Mouse (Mus musculus) thymus, adult 18-20 months (tissue): ENCODE results near the gene Myo18b.

ENCODE experiments used
- DNase-seq, 2 experiments: peaks; one replicate each; pipeline ENCODE4 v3.0.0; 2022; ENCODE audit warnings: mixed read lengths in 2 of 2

Gene Myo18b

DNA sequence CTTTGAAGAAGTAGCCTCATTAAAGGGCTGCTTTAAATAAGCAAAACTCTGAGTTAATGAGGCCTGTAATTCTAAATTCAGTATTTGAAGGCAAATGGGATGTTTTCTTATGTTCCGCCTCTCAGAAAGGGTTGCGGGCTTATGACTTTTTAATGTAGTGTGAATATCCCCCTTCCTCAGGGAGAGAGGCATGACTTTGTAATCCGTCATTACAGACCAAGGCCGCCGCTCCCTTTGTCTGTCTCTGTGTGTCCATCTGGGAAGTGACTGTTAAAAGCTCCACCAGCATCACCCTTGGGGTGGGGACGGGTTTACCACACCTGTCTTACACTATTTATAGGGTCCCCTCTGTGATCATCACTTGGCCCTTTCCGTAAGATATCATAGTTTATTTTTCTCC is 100.1 kb downstream of the Myo18b start:
- no peak for DNase-seq

DNA sequence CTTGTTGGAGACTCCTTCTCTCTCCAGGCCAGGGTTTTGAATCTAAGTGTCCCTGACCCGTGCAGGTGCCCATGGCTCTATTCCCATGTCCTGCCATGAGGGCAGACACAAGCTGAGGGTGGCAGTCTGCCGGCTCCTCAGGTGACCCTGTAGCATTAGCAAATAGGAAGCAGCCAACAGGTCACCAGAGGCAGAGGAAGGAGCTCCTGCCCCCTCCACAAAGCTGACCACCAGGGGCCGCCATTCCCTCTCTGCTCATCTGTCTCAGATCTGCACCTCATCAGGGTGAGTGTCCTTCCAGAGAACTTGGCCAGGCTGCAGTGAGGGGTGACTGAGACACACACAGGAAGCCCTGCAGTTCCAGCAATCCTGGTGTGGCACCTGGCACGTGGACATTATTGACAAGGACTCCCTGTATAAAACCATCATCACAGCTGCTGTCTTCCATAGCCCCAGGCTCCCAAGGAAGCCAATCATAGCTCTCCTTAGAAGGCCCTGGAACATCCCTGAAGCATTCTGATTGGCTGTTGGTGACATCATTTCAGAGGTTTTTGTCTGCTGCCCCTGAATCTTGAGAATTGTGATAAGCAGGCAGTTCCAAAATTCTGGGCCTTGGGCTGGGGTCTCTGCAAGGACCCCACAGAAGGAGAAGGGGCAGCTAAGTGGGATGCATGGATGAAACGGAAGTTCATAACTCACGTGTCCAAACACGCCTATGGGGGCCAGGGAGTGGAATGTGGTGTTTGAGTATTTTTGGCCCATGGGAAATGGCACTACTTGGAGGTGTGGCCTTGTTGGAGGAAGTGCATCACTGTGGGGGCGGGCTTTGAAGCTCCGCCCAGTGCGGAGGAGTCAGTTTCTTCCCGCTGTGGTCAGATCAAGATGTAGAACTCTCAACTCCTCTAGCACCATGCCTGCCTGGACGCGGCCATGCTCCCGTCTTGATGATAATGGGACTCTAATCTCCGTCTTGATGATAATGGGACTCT is 104.1 kb downstream of the Myo18b start:
- DNase-seq = no peak

DNA sequence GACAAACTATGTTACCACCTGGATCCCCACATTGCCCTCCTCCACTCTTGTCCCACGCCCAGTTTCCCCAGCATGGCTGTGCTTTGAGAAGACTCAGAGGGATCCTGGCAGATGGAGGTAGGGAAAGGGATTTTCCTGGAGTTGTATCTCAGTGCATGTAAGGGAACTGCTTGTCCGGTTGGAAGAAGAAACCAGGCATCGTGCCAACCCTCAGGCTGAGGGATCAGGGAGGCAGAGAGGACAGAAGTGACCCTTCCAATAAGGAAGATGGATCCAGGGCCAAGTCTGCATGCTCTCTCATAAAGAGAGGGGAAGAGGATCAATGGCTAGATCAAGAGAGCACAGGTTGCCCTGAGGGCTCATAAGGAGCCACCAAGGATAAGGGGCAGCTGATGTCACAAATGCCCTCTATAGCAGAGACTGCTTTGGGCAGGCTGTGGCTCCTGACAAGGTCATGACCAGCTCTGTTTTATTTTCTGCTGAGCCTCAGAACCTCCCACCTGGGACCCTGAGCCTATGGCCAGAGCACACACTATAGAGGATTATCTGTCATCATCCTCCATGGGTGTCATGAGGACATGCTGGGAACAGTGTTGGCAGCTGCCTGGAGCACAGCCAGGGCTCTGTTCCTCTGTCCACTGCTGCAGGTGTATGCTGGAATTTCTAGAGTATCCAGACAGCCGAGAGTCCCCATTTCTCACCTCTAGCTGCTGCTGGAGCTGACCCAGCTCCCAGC is 105.6 kb downstream of the Myo18b start:
- no peak for DNase-seq

DNA sequence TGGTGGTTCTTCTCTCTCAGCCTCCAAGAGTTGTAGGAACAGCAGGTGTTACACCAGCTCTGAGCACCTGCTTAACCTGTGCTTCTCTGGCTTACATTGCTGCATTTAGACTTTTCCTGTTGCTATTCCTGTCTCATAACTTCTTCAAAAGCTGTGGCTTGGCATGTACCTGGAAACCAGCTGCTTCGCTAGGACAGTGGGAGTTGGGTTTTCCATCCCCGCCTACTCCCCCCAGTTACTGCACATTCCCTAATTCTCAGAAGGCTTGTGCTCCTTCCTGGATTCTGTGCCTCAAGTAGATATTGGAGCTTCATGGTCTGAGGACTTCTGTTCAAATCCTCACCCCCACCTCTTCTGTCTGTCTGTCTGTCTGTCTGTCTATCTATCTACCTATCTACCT is 107.7 kb downstream of the Myo18b start:
- no peak for DNase-seq

DNA sequence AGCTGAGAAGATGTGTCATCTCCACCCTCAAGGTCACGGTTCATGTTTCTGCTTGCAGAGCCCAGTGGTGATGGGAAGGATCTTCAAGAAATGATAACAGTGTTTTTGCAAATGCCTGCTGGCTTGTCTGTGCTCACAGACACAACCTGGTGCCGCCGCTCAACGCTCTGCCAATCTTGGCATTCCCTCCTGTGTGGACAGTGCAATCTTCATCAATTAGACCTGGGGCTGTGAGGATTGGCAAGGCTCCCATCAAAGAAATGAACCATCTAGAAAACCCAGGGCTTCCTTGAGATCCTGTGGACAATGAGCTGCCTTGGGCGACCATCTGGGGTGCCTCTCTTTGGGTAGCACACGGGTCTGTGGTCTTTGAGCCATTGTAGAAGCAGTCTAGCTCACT is 109.4 kb downstream of the Myo18b start:
- DNase-seq = no peak

DNA sequence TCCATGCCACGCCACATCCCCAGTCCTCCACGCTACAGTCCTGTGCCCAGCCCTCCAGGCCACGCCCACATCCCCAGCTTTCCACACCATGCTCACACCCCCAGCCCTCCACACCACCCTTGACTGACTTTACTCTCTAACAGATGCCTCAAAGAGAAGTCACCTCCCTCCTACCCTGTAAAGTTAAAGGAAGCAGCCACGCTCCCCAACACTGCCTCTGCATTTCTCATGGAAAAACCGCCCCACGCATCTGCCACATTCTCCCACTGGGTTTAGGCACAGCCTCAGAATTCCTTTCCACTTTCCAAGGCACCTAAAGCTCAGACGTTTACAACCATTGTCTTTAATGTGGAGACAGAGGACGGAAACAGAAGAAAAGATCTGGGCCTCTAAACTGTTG is 110.1 kb downstream of the Myo18b start:
- DNase-seq = no peak

DNA sequence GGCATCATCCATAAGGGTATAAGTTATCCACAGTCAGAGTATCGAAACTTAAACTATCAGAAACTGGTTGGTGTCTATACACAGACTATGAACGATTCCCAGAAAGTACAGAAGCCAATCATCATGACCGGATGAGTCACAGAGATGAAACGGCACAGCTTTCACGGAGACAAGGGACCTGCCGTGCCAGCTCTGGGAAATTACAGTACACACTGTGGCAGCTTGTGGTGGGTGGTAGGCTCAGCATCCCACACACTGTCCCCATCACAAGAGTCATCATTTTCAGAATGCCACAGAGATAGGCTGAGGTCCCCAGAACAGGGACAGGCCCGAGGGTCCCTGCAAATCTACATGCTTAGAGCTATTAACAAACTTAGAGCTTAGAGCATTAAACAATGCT is 114.4 kb downstream of the Myo18b start:
- no peak for DNase-seq

DNA sequence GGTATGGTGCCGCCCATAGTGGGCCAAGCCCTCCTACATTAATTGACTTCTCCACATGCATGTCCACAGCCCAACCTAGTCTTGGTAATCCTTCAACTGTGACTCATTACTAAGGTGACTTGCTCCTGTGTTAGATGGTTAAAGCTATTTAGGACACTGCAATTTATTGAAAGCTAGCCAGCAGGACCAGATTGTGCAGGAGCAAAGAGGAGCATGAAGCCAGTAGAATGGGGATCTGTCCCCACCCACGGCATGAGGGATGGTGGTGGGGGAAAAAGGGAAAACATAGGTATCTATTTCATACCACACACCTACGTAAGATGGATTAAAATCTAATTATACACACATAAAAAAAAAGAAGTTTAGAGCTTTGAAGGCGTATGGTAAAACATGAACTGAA is 114.9 kb downstream of the Myo18b start:
- no peak for DNase-seq

DNA sequence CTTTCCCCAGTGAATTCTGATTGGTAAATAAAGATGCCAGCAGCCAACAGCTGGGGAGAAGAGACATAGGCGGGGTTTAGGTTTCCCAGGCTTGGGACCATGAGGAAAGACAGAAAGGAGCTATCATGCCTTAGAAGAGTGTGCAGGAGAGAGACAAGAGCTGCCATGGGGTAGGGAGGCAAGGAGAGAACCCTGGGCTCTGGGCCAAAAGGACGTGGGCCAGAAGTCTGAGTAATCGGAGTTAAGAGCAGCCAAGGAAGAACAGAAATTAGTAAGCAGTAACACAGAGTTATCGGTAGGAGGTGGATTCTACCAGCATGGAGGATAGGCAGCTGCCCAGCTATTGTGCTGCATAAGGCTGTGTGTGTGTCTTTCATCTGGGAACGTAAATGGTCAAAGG is 115.8 kb downstream of the Myo18b start:
- DNase-seq = no peak

DNA sequence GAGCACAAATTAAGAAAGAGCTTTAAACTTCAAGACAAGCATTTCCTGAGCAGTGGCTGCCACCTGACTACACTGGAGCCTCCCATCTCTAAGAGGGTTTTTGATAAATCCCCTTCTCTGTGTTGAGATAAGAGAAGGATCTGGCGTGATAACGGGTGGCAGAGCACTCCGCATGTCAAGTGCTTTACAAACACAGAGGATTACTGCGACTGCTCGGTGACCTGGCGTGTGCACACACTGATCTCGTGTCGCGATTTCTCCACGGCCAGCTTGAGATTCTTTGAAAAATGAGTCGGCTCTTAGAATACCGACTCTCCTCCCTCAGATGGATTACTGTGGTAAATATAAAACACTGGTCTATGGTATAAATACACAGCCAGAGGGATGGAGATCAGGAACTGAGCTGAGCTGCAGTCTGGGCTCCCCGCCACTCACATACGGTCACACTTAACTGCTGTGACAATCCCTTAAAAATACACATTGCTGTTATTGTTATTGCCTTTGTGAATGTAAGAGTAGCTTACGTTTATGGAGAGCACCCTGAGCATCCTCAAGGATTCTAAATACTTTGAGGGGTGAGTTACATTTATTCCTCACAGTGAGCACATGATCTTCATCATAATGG is 119.3 kb downstream of the Myo18b start:
- DNase-seq = no peak

DNA sequence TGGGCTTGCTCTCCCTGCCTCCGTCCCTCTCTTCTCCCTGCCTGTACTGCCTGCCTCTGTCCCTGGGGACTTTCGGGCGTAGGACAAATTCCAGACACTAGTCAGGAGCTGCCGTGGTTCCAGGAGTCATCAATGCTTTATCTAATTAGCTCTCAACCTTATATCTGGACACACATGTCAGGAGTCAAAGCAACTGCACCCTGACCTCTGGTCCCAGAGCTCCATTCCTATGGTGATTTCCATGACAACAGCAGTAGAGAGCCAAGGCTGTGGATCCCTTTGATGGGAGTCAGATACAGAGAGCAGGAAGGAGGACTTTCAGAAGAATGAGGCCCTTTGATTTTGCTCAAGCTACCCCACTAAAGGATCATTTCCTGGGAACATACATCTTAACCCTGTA is 122.7 kb downstream of the Myo18b start:
- no peak for DNase-seq

DNA sequence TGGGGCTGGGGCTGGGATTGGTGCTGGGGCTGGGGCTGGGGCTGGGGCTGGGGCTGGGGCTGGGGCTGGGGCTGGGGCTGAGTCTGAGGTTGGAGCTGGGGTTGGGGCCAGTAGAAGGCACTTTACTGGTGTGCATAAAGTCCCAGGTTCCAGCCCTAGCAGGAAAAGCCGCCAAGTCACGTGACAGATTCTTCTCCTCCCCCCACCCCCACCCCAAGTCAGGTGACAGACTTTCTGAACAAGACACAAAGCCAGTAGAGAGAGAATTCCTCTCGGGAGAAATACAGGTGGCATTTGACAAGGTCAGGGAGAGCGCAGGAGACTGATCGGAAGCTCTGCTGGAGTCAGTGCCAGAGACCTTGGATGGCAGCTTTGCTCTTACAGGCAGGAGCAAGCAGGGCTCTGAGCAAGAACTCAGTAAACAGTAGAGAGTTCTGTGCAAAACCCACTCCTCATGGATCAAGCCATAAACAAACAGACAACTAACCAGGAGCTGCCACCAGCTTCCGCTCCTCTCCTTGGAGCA is 124.7 kb downstream of the Myo18b start:
- no peak for DNase-seq

DNA sequence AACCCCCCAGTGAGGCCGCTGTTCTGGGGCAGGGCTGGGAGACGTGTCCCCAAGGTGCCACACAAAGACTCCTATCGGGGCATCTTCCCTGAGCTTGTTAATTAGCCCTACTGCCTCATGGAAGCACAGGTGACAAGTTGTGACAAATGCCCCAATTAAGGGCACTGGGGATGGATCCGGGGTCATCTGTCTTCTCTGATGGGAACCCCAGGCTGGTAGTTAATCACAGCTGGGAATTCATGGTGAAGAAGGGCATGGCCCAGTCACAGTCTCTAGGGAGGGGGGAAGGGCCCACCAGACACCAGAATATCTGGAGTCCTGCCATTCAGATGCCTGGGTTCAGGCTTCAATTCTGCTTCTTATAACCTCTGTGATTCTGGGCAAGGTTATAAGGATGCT is 126.4 kb downstream of the Myo18b start:
- no peak for DNase-seq

DNA sequence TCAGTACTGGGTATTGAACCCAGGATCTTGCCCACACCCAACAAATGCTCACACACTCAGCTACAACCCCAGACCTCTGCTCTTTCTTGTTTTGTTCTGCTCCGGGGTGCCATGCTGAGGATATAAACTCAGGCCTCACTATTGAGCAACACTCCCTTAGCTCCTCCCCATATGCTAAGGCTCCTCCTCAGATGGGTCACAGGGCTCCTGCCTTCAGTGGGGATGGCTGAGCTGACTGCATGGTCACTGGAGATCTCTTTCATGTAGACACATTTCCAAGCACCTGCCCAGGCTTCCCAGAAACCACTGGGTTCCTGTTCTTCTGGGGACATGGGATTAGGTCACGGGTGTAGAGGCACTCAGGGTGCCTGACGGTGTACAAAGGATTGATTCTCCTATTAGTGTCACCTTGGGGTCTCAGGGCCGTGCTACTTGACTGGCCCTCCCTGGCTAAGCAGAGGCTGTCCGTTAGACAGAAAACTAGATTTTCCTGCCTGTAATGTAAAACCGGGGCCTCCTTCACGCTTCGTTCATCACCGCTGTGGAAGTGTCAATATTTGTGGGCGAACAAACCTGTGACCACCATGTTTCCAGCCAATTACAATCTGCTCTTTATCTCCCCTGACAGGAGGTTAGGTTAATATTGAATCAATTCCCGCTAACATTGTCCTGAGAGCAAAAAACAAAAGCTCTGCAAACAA is 127.0 kb downstream of the Myo18b start:
- no peak for DNase-seq

DNA sequence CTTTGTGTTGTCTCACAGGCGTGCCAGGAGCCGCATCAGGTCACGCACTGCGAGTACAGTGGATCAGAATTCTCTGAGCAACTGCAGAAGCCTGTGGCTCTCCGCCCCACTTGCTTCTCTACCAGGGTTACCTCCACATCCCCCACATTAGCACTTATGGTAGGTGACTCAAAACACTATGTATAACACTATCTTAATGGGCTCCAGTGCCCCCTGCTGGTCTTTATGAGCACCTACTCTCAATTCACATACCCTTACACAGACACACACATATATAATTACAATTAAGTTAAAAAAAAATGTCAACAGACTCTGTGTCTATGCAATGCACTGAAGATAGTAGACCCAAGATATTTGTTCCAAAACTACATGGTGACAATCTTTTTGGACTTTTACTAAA is 127.6 kb downstream of the Myo18b start:
- DNase-seq = no peak

DNA sequence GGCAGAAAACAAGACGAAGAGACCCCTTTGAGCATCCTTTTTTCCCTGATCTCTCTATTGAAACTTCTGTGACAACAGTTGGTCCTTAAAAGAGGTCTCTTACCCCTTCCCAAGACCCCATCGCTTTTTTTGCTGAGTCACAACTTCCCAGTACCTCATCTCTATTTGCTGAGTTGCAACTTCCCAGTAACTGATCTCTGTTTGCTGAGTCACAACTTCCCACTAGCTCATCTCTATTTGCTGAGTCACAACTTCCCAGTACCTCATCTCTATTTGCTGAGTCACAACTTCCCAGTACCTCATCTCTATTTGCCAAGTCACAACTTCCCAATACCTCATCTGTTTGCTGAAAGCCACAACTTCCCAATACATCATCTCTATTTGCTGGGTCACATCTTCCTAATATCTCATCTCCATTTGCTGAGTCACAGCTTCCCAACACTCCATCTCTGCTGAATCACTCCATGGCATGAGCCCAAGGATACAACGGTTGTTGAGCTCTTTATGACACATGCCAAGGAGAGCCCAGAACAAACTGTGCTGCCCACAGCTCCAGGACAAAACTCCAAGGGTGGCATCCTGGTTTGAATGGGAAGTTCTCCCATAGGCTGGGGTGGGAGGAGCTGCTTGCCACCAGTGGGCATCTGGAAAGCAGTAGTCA is 134.6 kb downstream of the Myo18b start:
- no peak for DNase-seq

DNA sequence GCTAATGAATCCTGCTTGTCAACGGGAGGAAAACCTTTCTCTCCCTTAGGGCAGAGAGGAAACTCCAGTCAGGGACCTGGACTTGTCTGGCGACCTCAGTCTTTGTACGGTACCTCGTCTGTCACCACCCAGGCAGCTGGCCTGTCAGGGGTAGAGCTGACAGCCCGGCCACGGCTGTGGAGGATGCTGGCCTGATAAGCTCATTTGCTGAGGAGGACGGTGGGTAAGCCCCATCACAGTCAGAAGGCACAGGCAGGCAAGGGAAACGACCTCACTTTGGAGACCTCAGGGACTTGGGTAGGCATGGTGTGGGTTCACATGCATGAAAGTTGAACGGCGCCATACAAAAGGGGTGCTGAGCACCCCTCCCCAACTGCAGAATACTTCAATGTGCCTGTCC is 140.6 kb downstream of the Myo18b start:
- DNase-seq = no peak

DNA sequence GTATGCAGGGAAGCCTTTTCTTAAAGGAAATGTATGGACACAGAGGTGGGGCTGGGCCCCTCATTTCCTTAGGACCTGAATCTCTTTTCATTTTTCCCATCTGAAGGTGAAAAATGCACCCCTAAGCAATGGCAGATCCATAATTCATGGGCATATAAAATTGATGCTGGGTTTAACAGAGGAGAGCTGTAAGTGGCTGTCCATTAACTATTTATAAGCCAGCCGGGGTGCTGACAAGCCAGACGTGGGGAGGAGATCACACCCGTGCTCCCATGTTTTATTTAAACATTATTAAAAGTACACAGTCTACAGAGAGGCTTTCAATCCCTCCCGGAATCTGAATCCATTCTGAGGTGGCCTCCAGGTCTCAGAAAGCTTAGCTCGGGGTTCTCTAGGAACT is 146.5 kb downstream of the Myo18b start:
- DNase-seq = no peak

DNA sequence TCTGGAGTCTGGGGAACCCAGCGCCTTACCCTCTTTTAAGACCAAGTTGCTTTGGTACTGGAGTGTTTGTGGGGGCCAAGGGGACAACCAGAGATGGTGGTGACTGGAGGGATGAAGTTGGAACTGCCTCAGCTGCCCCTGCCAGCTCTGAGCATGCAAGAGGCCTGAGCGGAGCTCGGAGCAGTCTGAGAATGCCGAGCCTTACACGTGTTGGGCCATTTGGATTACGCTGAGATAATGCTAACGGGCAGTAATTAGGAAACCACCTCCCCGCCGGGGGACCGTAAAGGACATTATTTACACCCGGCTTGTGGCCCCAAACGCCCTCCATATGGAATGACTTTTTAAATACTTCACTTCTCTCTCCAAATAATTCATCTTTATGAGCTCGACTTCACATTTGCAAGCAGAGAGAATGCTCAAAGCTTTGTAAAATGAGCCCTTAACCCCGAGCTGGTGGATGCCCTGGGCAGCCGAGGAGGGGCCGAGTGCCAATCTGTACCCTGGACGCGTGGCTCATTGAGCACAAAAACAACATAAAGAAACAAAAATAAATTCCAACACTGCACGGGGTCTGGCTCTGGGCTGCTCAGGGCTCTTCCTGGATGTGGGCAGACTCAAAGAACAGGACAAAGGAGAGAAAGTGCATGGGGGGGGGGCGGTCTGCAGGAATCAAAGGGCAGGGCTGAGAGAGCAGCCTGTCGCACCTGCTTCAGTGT is 148.0 kb downstream of the Myo18b start:
- no peak for DNase-seq

DNA sequence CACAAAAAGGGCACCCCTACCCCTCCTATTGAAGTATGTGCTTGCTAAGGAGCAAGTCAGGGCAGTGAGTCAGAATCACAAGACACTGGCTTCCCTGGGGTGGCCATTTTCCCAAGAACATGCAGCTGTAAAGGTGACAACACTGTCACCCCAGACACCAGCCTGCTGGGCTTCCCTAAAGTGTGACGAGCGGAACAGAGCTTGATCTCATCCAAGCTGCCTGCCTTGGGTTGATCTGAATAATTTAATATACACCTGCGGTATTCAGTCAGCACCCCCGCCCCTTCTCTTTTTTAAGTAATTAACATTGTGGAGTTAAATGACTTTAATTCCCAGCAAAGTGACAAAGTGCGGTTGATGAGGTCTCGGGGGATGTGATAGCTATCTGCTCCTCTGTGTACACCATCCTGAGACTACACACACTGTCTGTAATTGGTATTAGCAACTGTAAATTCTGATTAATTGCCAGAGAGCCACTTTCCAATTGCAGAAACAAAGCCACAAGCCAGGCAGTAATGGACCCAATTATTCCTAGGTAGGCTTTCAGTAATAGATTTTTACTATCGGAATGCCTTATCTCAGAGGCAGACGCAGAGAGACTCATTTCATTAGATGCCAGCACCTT is 148.7 kb downstream of the Myo18b start:
- no peak for DNase-seq

DNA sequence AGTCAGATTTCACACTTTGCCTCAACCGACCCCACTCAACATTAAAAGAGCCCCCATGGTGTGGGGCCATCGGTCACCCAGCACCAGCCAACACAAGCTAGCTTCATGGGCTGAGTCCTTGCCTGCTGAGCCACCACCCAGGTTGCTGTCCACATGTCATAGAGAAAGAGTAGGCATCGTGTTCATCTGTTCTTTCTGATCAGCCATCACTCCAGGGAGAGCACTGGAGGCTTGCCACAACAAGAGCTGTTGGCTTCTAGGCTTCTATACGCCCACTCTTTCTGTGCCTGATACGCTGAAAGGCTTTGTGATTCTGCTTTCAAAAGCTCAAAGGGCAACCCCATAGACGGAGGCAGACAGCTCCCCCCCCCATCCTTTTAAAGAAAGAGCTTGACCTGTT is 151.0 kb downstream of the Myo18b start:
- DNase-seq = no peak
